Mouse (Mus musculus) right cerebral cortex, postnatal 4 days (tissue): ENCODE measurements at regions not wholly inside any gene's neighbourhood (a gene's known extent, or its start where the extent isn't known, plus 50 kb on each side); places are given as distances from the start of the nearest gene placed in this dataset.

Experiments
- DNase-seq: peaks from one replicate; pipeline ENCODE4 v3.0.0-alpha.2; 2022

GRCm38 (mm10) chr14:76247664-76248063 lies 137.0 kb downstream of the Nufip1 start:
- no peak for DNase-seq

GRCm38 (mm10) chr14:76253850-76254249 lies 143.2 kb downstream of the Nufip1 start:
- no peak for DNase-seq

GRCm38 (mm10) chr14:76254565-76255501 lies 144.1 kb downstream of the Nufip1 start:
- peak; percentile 56 for DNase-seq

- DNase-seq = no peak
These were observed 145.3 kb downstream of the Nufip1 start for GRCm38 (mm10) chr14:76255971-76256370.

DNA sequence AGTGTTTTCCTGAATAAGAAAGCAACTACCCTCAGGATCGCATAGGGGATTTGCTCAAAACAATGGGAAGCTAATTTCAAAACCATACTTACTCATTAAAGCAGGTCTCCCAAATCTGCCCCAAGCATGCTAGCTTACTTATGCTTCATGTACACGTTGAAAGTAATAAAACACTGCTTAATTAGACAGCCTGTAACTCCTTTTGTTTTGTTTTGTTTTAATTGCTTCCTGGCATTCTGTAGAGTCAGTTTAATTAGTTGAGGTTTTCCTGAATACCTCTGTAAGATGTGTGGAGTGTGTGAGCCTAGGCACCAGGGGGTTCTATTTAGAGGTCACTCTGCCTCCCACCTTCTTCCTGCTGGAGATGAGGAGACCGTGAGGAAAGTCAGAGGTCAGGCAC lies 147.9 kb downstream of the Nufip1 start:
- no peak for DNase-seq

- DNase-seq = no peak
These were observed 150.1 kb downstream of the Nufip1 start for GRCm38 (mm10) chr14:76260628-76261293.

GRCm38 (mm10) chr14:76263682-76264081 lies 151.1 kb upstream of the Tsc22d1 start:
- DNase-seq = no peak

- no peak for DNase-seq
These were observed 148.9 kb upstream of the Tsc22d1 start for GRCm38 (mm10) chr14:76265819-76266218.

DNA sequence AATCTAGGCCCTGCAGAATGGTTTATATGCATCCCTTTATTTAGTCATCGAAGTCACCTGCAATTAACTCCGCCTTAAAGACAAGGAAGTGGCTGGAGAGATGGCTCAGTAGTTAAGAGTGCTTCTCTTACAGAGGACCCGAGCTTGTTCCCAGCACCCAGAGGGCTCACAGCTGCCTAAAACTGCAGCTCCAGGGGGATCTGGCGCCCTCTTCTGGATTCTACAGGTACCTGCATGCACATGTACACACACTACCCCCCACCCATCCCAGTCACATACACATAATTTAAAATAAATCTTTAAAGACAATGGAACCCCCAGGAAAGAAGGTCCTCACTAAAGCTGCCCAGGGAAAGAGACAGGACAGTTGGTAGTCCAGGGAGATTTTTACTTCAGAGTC lies 148.5 kb upstream of the Tsc22d1 start:
- no peak for DNase-seq

DNA sequence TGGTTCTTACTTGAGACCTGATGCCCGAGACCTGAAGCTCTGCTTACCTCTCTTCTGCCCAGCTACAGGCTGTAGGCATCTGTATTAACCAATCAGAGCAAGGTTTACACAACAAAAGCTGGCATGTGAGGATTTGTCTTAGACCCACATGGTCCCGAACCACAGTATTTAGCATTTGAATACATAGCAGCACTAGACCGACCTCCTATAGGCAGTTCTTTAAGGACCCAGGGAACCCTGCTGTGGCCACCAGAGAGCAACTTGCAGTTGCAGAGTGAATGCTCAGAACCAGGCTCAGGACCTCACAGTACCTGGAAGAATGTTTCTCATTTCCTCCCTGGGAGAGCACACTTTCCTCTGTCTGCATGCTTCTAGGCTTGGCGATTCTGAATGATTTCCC lies 147.7 kb upstream of the Tsc22d1 start:
- no peak for DNase-seq

DNA sequence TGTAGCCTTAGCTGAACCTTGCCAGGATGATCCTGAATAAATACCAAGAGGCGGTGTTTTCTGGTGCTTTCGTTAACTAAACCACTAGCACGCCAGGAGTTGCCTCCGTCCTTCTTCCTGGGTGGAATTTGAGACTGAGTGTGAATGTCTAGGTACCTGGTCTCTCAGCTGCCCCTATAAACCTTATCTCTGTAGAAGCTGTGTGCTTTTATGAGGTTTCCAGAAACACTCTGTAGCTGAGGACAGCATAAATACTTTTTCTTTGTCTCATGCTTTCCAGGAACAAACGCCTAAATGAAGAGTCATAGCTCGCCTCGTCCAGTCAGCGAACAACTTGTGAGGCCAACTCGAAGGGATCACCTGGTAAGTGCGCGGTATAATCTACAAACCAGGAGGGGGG lies 143.6 kb upstream of the Tsc22d1 start:
- no peak for DNase-seq

- no peak for DNase-seq
These were observed 141.9 kb upstream of the Tsc22d1 start for GRCm38 (mm10) chr14:76272840-76273239.

GRCm38 (mm10) chr14:76276655-76277054 lies 138.1 kb upstream of the Tsc22d1 start:
- DNase-seq = no peak

- no peak for DNase-seq
These were observed 135.9 kb upstream of the Tsc22d1 start for GRCm38 (mm10) chr14:76278751-76279450.

DNA sequence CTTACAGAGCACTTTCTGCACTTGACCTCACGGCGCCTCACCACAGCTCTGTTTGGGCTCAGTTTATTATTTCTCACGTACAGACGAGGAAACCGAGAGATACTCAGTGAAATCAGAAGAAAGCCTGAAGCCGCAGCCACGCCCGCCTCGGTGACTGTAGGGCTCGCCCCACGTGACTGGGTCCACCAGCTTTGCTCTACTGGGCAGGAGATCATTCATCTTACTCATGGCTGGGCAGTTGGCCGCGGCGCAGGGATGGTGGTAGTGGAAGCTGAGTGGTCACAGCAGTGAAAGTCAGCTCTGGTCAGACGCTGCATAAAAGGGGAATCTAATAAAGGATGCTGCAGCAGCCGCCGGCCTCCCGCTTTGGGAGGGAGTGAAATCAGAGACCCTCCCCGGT lies 135.2 kb upstream of the Tsc22d1 start:
- no peak for DNase-seq

- DNase-seq = no peak
These were observed 132.9 kb upstream of the Tsc22d1 start for GRCm38 (mm10) chr14:76281867-76282266.

- DNase-seq = no peak
These were observed 127.0 kb upstream of the Tsc22d1 start for GRCm38 (mm10) chr14:76287768-76288167.

GRCm38 (mm10) chr14:76290401-76291018 lies 124.3 kb upstream of the Tsc22d1 start:
- DNase-seq = no peak

DNA sequence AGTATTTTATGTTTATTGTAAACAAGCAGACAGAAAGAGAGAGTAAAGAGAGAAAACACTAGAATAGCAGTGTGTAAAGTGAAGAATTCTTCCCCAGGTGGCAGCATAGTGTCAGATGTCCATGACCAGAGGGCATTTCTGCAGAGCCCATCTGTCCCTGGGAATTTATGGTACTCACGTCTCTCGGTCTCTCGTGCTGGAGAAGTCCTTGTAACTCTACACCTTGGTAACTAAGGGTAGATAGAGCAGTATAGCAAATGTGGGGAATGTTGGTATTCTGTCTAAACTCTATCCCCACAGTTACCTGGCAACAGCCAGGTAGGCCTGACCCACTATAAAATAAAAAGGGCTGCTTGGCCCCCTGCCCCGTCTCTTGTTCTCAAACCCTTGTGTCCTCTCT lies 122.5 kb upstream of the Tsc22d1 start:
- DNase-seq = no peak

DNA sequence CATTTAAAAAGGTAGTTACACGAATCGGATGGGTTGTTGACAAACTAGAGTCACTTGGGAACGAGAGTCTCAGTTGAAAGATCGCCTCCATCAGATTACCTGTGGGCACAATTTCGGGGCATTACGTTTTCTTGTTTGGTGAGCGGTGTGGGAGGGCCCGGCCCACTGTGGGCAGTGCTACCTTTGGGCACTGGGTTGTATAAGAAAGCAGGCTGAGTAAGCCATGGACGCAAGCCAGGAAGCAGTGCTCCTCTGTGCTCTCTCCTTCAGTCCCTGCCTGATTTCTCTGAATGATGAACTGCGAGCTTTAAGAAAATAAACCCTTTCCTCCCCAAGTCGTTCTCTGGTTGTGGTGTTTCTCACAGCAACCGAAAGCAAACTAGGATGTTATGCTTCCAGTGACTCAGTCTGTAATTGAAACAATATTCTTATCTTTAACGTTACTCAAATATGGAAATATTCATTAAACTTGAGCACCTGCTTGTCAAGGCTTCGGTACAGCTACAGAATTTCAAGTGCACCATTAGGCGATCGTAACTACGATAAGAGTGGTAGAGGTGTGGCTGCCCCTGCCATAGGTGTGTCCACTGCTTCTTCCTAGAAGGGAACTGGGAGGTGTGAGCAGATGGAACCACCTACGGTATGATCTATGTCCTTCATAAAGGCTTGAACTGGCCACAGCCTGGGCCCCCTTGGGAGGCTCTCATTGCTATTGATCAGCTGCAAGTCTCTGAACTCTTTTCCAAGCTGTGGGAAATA lies 119.2 kb upstream of the Tsc22d1 start:
- DNase-seq = no peak

DNA sequence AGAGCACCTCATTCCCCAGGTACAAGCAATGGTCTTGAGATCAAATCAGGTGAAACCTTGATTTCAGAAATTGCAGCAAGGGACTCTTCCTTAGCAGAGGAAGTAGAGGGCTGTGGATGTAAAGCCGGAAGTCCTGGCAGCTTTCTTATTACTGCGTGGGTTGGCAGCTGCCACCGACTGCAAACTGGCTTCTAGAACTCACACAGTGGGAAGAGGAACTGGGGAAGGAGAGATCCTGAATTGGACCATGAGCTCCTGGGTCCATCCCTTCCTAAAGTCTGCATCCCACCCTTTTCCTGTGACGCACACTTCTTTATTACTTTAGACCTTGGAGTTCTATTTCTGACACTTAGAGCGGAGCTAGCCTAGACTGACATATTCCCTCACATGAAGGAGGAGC lies 116.9 kb upstream of the Tsc22d1 start:
- DNase-seq = no peak

GRCm38 (mm10) chr14:76302322-76302991 lies 112.3 kb upstream of the Tsc22d1 start:
- DNase-seq = no peak
